Mouse (Mus musculus): Measurements from ENCODE around the gene Rapgef3.

DNA sequence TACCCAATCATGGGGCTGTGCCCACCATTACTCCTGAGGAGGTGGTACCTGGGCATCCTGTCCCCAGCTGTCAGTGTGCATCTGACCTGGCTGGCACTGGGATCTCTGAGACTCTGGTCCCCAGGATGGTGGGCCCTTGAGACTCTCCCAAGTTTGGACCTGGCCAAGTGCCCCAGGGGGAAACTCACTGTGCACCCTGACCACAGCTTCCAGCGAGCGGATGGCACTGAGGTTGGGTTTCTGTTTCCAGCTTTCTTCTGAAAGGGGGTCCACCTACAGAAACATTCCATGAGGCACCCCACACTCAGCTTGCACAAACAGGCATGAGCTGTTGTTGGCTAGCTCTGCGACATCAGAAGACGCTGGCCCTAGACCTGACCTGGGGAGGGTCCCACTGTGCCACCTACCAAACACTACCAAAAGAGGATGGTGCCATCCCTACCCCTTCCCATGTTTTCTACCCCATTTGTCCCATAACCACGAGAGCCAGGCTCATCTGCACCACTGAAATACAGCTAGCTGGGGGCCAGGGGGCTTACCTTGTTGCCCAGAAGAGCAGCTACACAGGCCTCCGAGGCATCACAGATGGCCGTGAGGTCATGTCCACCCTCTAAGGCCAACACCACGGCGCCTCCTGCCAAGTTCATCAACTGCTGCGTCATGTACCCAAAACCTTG lies 27.9 kb upstream of the Rapgef3 start:
- no peak for TF ChIP-seq CTCF (IDR thresholded peaks at IDR 0.05; ENCODE audit: low read depth, low read length)
- no peak for TF ChIP-seq POLR2A (IDR thresholded peaks at IDR 0.05; ENCODE audit: borderline replicate concordance, low read depth, low read length)

Measured in bone marrow macrophage, adult 2 months (primary cell).